Mouse (Mus musculus) midbrain, postnatal 0 days (tissue): ENCODE measurements around the gene Prpf6. TPM values are rescaled to one million over a fixed set of nuclear protein-coding genes. Genes with fewer than 3 reads are reported as not detected.
A peak's percentile ranks its signal among the peaks of the same experiment; 100 is the strongest.

Experiments
- ATAC-seq: fragments of 200-750 bp; cut with Nextera tagmentation; 2 replicates; pipeline ENCODE4 v1.8.0; 2017; ENCODE audit warnings: moderate number of reproducible peaks, mild to moderate bottlenecking, moderate TSS enrichment, moderate library complexity; ENCODE audit not compliant: low FRiP score
- DNase-seq: peaks from one replicate; pipeline ENCODE4 v3.0.0-alpha.2; 2015; ENCODE audit warnings: low spot score
- H3K27ac ChIP-seq: fragments of 300-500 bp; sonication (generic); 2 replicates; pipeline ENCODE4 v1.5.1; 2014; ENCODE audit warnings: low read depth, mild to moderate bottlenecking, low read length, mixed read lengths
- H3K27me3 ChIP-seq: fragments of 300-500 bp; sonication (generic); 2 replicates; pipeline ENCODE4 v1.6.1; 2014; ENCODE audit warnings: low read length, control low read depth, mixed read lengths; ENCODE audit not compliant: insufficient read depth
- H3K36me3 ChIP-seq: fragments of 300-500 bp; sonication (generic); 2 replicates; pipeline ENCODE4 v1.6.1; 2014; ENCODE audit warnings: low read length, control low read depth, mixed read lengths; ENCODE audit not compliant: insufficient read depth
- H3K4me1 ChIP-seq: fragments of 300-500 bp; sonication (generic); 2 replicates; pipeline ENCODE4 v1.6.1; 2014; ENCODE audit warnings: mild to moderate bottlenecking, control low read depth, antibody characterized with exemption, low read length, mixed read lengths; ENCODE audit not compliant: insufficient read depth
- H3K4me2 ChIP-seq: fragments of 300-500 bp; sonication (generic); 2 replicates; pipeline ENCODE4 v1.6.1; 2014; ENCODE audit warnings: low read depth, mild to moderate bottlenecking, low read length, mixed read lengths; ENCODE audit not compliant: poor library complexity, severe bottlenecking
- H3K4me3 ChIP-seq: fragments of 300-500 bp; sonication (generic); 2 replicates; pipeline ENCODE4 v1.5.1; 2014; ENCODE audit warnings: low read depth, mild to moderate bottlenecking, low read length, moderate library complexity
- H3K9ac ChIP-seq: fragments of 300-500 bp; sonication (generic); replicated peaks from 2 replicates; pipeline ENCODE4 v1.6.1; 2014; ENCODE audit warnings: mild to moderate bottlenecking, low read length, moderate library complexity, mixed read lengths; ENCODE audit not compliant: poor library complexity, severe bottlenecking
- H3K9me3 ChIP-seq: fragments of 300-500 bp; sonication (generic); 2 replicates; pipeline ENCODE4 v1.6.1; 2016; ENCODE audit warnings: low read length, control low read depth
- CTCF ChIP-seq: IDR thresholded peaks from 2 replicates; pipeline ENCODE4 v1.5.1; 2016; ENCODE audit warnings: antibody characterized with exemption, mild to moderate bottlenecking
- WGBS: fragments of 180-500 bp; shearing (Covaris S2); extraction: QIAGEN DNeasy Blood & Tissue Kit; methylation state at CpG from one replicate; pipeline ENCODE4 v1.1.7; 2014; 5-methylcytosine and 5-hydroxymethylcytosine counted together
- polyA plus RNA-seq: library from polyadenylated mRNA; unstranded; fragments of >200 nt; fragmentation: Nextera tagmentation; extraction: Ambion mirVana; gene quantifications from 2 replicates; pipeline ENCODE4 v1.2.1, GENCODE M21; 2015
- total RNA-seq: library from RNA; depleted of rRNA; stranded (reverse); fragments of >200 nt; gene quantifications from 2 replicates; pipeline ENCODE4 v1.2.3, GENCODE M21; 2014

Gene Prpf6
- total and polyA plus RNA-seq, 2 experiments from 2014 or later: 34.4 to 40.5 TPM

DNA sequence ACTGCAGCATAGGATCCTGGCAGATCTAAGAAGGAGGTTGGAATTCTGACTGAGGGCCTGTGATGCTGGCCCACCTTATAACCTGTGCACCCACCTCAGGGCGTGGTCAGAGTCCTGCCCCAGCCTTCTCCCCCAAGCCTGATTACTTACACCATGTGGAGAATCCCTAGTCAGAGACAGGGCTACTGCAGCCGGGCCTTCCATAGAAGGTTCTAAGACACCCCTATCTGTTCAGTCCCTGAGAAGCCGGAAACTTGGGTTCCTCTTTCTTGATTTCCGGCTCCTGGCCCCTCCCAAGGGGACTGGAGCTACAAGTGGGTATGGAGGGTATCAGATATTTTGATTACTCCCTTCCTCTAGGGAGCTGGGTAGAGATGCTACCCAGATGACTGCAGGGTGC, 99.9 kb downstream of the Prpf6 start:
- H3K36me3 ChIP-seq: peaks cover 23% of the 10 kb centered on the region
- H3K9me3 ChIP-seq: no peaks in the 10 kb centered on the region

DNA sequence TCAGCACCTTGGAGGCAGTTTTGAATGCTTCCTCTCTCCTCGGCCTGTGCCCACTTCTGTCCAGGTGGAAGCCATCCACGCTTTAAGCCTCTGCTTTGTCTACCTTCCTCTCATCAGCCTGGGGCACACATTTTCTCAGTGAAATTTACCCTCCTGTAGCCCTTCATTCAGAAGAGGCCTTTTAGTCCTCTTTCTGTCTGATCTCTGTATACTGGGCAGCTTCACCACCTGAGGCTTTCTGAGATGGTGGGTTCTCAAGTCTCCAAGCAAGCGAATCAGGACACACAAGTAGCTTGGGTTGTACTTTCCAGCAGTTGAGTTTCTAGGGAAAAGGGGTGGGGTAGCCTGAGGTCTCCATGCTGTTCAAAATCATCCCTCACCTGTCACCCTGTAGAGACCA, 100.6 kb downstream of the Prpf6 start:
- DNase-seq (no peak), ATAC-seq (no peak)
- Histone ChIP-seq H3K36me3 (peaks cover 22% of the 10 kb centered on the region), H3K4me3 (peak overlapping the region; percentile 65; the same call in 1 of the 2 replicates), H3K9me3 (no peaks in the 10 kb centered on the region), H3K9ac (0 out of 2 replicates have a peak overlapping the region, but pooled peaks have one; percentile 86), H3K4me2 (peak overlapping the region; percentile 92), H3K4me1 (peaks cover 13% of the 10 kb centered on the region), H3K27me3 (no peaks in the 10 kb centered on the region), H3K27ac (peak overlapping the region; percentile 18; the same call in 1 of the 2 replicates)
- TF ChIP-seq CTCF: no peak
- 88% methylated on average over 3 of the region's 3 CpGs for WGBS

More for the DNA sequence above, 99.9 kb downstream of the Prpf6 start:
- Histone ChIP-seq H3K9ac (no peak overlapping the region), H3K27ac (no peak overlapping the region), H3K27me3 (no peaks in the 10 kb centered on the region), H3K4me1 (peaks cover 13% of the 10 kb centered on the region), H3K4me3 (no peak overlapping the region), H3K4me2 (no peak overlapping the region)
- no peak for TF ChIP-seq CTCF
- DNase-seq (no peak), ATAC-seq (no peak)
- 93% methylated on average over 4 of the region's 4 CpGs for WGBS

DNA sequence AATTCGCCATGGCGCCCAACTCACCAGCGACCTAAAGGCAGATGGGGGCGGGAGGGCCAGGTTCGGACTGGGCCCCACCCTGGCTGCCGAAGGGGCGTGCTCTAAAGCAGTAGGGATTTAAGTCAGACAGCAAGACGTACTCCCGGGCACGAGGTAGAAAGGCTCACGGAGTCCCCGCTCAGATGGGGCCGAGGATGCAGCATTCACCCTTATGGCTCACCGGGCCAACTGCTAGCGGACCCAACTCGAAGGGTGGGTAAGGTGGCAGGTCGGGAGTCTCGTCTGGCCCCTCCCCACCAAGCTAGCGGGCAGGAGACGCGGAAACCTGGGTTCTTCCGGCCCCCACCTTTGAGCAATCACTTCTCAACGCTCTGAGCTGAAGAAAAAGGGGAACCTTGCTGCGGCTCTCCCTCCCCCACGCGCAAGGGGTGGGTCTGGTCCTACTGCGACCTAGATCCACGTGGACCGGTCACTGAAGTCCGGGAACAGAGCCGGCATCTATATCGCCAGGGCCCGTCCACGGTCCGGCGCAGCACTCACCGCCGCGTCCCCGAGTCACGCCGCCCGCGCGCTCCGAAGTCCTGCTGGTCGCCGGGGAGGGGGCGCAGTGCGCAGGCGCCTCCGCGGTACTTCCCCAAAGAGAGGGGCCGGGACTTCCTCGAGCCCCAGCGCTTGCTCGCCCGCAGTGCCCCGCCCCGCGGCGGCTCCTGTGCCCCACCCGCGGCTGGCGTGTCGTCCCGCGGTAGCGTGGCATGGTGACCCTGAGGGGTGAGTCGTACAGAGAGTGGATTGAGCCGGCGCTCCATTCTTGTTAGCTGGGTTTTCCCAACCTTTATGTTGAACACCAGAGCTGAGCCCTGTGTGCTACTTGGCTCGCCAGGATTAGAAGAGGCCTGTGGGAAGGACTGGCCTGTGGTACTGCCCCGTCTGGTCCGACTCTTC, 101.9 kb downstream of the Prpf6 start, which contains the start of gene Rgs19:
Gene Rgs19, minus strand, starts transcription at position 639 of the 942 bp plus-strand sequence.
- Histone ChIP-seq H3K4me3 (peak within 1 kb of the TSS; percentile 65), H3K27me3 (no peaks in the 10 kb centered on the region), H3K4me2 (peak within 1 kb of the TSS; percentile 92), H3K4me1 (peaks cover 13% of the 10 kb centered on the region), H3K9ac (peak within 1 kb of the TSS; percentile 86), H3K36me3 (peaks cover 13% of the 10 kb centered on the region), H3K9me3 (no peaks in the 10 kb centered on the region), H3K27ac (peak within 1 kb of the TSS; percentile 18)
- TF ChIP-seq CTCF: peak; percentile 18
- ATAC-seq: peak; percentile 75
- 0% methylated on average over 56 of the region's 75 CpGs for WGBS
- peak; percentile 70 for DNase-seq

DNA sequence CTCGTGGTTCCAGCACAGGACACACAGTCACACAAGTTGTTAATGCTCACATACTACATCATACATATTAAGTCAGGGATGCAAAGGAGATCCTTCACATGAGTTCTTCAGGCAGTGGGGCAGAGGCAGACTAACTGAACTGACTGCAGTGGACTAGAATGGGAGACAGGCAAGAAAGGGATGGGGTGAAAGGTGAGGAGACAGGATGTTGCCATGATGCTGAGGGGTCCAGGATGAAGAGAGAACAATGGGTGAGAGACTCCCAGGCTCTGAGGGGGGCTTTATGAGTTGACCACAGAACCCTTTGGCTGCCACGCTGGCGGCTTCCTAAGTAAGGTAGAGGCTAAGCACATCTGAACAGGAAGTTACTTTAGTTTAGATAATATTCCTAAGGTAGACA, 102.9 kb downstream of the Prpf6 start:
- no peak overlapping the region for H3K9ac ChIP-seq
- peaks cover 13% of the 10 kb centered on the region for H3K4me1 ChIP-seq
- 0 out of 2 replicates have a peak, but pooled peaks cover 5% of the 10 kb centered on the region for H3K36me3 ChIP-seq
- DNase-seq (no peak), ATAC-seq (no peak)
- no peaks in the 10 kb centered on the region for H3K9me3 ChIP-seq
- peak overlapping the region; percentile 7; the same call in 1 of the 2 replicates for H3K27ac ChIP-seq
- peak overlapping the region; percentile 92; the same call in 1 of the 2 replicates for H3K4me2 ChIP-seq
- no peak overlapping the region for H3K4me3 ChIP-seq
- no peak for TF ChIP-seq CTCF
- no peaks in the 10 kb centered on the region for H3K27me3 ChIP-seq
- WGBS: 92% methylated on average over 3 of the region's 3 CpGs

DNA sequence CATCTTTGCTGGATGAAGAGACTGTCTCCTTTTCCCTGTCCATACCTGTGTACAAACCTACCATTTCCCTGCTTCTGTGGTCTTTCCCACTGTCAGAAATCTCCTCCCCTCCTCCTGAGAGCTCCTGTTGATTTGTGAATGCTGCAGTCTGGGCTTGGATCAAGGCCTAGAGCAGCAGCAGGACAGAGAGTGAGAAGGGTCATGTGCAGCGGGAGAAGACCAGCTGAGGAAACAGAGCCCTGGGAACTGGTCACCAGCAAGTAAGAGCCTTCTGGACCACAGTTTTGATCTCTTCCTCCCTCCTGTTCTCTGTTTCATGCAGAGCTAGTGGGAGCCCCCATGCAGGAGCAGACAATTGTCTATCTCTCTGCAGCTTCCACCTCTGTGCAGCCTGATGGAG, 104.1 kb downstream of the Prpf6 start:
- DNase-seq (no peak), ATAC-seq (no peak)
- Histone ChIP-seq H3K36me3 (no peaks in the 10 kb centered on the region), H3K9ac (no peak overlapping the region), H3K9me3 (no peaks in the 10 kb centered on the region), H3K27me3 (no peaks in the 10 kb centered on the region), H3K4me1 (peaks cover 13% of the 10 kb centered on the region), H3K27ac (no peak overlapping the region), H3K4me3 (no peak overlapping the region), H3K4me2 (no peak overlapping the region)
- no peak for TF ChIP-seq CTCF
- WGBS: 73% methylated on average over 1 of the region's 1 CpGs
